Mouse (Mus musculus) 3134 (cell line): ENCODE results near the gene Plcl2.
"Not testable (repeated sequence)": the region's sequence is repeated elsewhere in the genome, so short reads cannot be mapped to it uniquely, and the experiment has no call there.

Experiments used
- DNase-seq: peaks from one replicate; pipeline ENCODE4 v3.0.0-alpha.2; 2011; ENCODE audit warnings: low spot score; ENCODE audit not compliant: insufficient read length; ENCODE audit errors: extremely low read depth

Plcl2 gene

GRCm38 (mm10) chr17:50620794-50621537 is 111.8 kb downstream of the Plcl2 start:
- no peak for DNase-seq

DNA sequence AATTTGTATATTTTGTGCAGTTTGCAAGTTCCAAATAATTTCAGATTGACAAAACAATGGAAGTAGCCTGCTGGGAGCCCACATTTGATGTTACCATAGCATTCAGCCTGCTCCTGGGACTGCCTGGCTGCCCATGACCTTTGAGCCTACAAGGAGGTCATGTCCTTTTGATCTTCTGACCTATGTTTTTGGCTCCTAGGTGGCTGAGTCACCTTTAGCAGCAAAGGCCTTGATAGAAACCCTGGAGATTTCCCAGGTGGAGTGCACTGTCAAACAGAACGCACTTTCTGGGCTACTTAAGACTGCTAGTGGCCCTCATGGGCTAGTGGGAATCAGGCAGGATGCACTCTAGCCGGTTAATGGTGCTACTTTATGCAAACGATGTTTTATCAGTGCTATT is 112.8 kb downstream of the Plcl2 start:
- no peak for DNase-seq

GRCm38 (mm10) chr17:50625584-50625983 is 116.4 kb downstream of the Plcl2 start:
- DNase-seq, result no peak

DNA sequence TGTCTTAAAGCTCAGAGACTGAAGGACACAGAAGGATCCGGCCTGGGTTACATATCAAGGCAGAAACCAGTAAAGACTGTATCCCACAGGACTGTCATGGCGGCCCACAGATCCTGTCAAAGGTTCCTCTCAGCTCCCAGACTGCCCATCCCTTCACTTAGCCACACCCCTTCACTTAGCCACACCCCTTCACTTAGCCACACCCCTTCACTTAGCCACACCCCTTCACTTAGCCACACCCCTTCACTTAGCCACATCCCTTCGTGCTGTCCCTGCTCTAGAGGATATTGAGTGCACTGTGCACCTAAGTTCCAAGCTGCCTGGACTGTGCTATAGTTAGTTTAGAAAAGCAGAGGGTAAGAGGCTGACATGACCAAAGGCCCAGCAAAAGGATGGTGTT is 118.5 kb downstream of the Plcl2 start:
- no peak for DNase-seq

GRCm38 (mm10) chr17:50628716-50629115 is 119.5 kb downstream of the Plcl2 start:
- no peak for DNase-seq

DNA sequence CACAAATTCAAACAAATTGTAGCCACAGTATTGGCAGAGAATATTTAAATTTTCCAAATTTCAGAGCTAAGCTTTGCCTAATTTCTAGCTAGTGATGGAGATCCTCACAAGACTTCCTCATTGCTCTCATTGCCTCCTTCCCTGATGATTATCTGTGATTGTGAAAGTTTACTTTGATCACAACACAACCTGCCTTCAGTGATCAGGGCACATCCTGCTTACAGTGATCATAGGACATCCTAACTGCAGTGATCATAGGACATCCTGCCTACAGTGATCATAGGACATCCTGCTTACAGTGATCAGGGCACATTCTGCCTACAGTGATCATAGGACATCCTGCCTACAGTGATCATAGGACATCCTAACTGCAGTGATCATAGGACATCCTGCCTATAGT is 121.8 kb downstream of the Plcl2 start:
- not testable (repeated sequence) for DNase-seq

DNA sequence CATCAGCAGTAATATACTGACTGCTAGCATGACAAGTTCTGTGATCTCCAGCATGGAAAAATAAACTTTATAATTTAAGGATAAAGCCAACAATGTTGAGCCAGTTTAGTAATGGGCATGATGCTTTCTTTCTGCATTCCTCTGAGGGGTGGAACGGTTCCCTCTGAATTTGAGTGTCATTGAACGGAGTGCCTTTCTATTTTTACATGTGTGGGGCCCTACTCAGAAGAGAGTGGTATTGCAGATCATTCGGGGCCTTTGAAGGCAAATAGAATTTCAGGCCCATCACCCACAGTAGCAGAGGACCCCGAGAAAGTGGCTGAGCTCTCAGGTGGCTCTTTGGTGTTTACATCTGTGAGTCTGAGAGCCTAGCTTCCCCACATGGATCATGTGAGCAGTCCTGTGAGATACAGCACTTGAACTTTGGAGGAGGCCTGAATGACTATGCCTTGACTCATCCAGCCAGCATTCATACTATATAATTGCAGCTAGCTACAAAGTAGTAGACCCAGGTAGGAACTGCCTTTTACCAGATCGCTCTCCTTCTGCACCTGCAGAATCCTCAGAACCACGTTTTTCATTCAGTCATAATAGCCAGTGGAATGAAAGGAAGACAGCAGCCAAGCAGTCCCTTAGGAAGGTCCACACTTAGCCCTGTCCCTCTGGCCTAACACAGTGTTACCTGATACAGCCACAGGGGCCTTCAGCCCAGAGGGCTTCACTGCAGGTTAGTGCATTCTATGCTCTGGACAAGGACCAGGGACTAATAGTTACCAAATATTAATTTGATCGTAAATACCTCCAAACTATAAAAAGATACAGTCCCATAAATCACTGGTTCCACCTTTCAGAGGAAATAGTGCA is 125.0 kb downstream of the Plcl2 start:
- no peak for DNase-seq

GRCm38 (mm10) chr17:50635961-50636585 is 126.9 kb downstream of the Plcl2 start:
- no peak for DNase-seq

- DNase-seq, result no peak
Measured at GRCm38 (mm10) chr17:50638791-50639190, 129.6 kb downstream of the Plcl2 start.

DNA sequence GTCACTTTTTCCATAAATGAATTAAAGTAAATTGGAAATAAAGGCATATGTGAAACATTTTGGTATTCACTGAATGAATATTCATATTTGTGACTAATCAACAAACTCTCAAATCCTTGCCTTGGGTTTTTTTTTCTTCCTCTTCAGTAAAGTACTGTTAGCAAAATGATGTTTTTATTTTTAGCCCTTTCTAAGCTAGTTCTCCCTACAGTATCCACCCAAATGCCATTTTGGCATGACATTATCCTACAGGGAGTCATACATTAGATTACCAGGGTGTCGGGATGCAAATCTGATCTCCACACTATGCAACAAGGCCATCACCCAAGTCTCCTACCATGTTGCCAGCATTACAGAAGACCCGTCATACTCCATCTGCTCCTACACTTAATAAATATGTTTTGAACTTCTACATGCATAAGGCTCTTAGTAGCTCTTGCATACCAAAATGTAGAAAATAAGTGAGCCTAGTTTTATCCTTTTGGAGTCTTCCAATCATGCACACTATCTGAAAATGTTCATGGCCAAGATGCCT is 131.9 kb downstream of the Plcl2 start:
- DNase-seq, result no peak

DNA sequence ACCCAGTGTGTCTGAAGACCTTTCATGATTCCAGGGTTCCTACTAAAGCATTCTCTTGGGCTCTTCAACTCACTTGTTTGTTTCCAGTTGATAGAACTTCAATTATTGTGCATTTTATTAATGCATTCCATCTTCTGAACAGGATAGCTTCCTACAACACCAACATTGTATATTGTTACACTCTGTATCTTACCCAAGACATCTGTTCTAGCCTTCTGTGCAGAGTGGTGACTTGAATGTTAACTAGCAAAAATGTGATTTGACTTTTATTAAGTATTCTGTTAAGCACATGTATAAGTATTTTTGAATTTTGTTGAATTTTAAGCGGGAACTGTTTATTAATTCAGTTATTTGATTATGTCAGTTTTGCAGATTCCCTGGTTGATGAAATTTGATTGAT is 132.7 kb downstream of the Plcl2 start:
- no peak for DNase-seq

GRCm38 (mm10) chr17:50643356-50643755 is 134.2 kb downstream of the Plcl2 start:
- no peak for DNase-seq

DNA sequence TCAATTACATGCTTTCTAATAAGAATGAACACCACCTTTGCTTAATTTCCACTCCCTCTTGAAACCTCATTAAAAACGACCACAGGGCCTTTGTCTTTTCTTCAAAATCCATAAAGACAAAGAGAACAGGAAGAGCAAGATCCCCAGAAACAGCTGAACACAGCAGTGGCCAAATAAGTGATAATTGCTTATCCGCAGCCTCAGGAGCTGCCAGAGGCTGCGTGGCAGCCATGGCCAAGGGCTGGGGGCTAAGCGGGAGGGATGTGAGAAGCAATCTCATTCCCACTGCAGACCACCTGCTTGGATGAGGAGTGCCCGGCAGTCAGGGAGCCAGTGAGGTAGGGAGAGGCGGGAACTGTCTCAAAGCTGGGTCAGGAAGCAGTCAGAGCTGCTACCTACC is 134.8 kb downstream of the Plcl2 start:
- no peak for DNase-seq

DNA sequence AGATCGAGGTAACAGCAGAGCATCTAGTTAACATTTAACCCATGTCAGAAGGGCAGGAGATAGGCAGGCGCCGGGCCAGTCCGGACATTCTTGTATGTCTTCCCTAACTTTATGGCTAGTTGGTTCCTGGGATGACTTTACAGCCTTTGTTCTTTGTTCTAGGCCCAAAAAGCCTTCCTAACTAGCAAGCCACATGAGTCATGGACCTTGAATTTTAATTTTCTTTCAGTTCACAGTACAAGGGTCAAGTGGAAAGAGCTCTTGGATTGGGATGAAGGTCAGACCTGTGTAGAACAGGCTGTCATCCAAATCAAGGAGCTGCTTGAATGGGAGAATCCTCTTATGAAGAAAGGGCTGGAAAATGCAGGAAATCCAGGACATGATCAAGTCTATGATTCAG is 138.9 kb downstream of the Plcl2 start:
- DNase-seq, result not testable (repeated sequence)

DNA sequence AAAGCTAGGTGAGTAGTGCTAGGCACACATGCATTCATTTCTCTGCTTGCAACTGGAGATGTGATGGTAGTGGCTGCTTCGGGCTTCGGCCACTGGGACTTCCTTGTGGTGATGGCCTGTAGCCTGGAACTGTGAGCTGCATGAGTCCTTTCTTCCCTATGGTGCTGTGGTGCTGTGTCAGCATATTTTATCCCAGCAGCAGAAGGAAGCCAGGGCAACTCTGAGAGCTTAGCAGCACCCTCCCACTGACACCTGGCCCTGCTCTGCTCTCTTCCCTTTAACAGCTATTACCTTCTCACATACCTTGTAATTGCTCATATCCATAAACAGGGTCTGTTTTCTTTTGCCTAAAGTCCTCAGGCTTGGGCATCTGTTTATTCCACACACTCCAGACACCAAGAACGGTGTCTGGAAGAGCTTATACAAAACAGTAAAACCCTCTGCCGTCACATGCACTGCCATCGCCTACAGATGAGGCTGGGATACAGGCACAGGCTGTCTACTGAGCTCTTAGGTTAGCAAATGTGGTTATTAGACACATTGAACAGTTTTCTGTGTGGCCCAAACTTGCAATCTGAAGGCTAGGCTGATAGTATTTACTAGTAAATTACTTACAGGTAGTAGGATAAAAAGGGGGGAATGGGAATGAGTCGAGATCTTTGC is 139.7 kb downstream of the Plcl2 start:
- DNase-seq, result no peak

GRCm38 (mm10) chr17:50650535-50651223 is 141.5 kb downstream of the Plcl2 start:
- no peak for DNase-seq

DNA sequence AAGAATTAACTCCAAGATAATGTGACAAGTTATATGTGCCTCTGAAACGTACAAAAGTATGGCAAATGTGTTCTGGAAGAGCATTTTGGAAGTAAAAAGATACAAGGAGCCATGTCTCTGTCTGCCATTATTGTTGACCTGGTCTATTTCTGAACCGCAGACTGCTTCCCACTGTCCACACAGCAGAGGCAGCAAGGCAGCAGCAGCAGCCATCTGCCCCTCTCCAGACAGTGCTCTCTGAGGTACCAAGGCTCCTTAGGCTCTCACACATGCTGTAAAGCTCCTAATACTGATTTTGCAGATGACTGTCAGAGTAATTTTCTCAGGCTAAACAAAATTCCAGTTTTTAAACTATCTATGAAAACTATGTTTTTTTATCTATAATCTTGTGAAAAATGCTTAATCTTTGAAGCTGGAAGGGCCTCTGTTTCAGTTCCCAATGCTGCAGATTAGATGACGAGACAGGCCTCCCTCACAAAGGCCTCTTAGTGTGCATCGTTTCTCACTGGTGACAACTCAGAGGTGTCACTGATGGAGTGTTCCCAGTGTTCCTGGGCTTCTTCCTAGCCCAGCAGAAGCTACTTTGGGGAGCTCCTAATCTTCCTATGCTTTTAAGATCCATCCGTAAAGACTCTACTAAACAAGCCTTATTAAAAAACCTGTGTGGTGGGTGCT is 145.7 kb downstream of the Plcl2 start:
- no peak for DNase-seq

GRCm38 (mm10) chr17:50655416-50655776 is 146.2 kb downstream of the Plcl2 start:
- DNase-seq, result no peak

- DNase-seq, result no peak
Measured at GRCm38 (mm10) chr17:50657321-50657720, 148.1 kb downstream of the Plcl2 start.

- no peak for DNase-seq
Measured at GRCm38 (mm10) chr17:50658901-50659300, 149.7 kb downstream of the Plcl2 start.
